Mouse (Mus musculus) kidney, embryonic 16.5 days (tissue): ENCODE measurements around the gene Mcm7. TPM values are rescaled to one million over a fixed set of nuclear protein-coding genes. Genes with fewer than 3 reads are reported as not detected.
"Not testable (repeated sequence)": the region's sequence is repeated elsewhere in the genome, so short reads cannot be mapped to it uniquely, and the experiment has no call there.

Experiments
- ATAC-seq: fragments of 200-750 bp; cut with Nextera tagmentation; 2 replicates; pipeline ENCODE4 v1.8.0; 2017; ENCODE audit warnings: moderate TSS enrichment; ENCODE audit not compliant: low FRiP score, low TSS enrichment
- H3K27ac ChIP-seq: fragments of 300-500 bp; sonication (generic); 2 replicates; pipeline ENCODE4 v1.5.1; 2014; ENCODE audit warnings: low read length
- H3K27me3 ChIP-seq: fragments of 300-500 bp; sonication (generic); 2 replicates; pipeline ENCODE4 v1.6.1; 2014; ENCODE audit warnings: low read length, control low read depth, mixed read lengths; ENCODE audit not compliant: insufficient read depth
- H3K36me3 ChIP-seq: fragments of 300-500 bp; sonication (generic); 2 replicates; pipeline ENCODE4 v1.6.1; 2014; ENCODE audit warnings: low read length, control low read depth, mixed read lengths; ENCODE audit not compliant: insufficient read depth
- H3K4me1 ChIP-seq: fragments of 300-500 bp; sonication (generic); 2 replicates; pipeline ENCODE4 v1.6.1; 2014; ENCODE audit warnings: low read length, control low read depth, mixed read lengths; ENCODE audit not compliant: insufficient read depth
- H3K4me2 ChIP-seq: fragments of 300-500 bp; sonication (generic); replicated peaks from 2 replicates; pipeline ENCODE4 v1.6.1; 2014; ENCODE audit warnings: low read depth, low read length
- H3K4me3 ChIP-seq: fragments of 300-500 bp; sonication (generic); 2 replicates; pipeline ENCODE4 v1.5.1; 2014; ENCODE audit warnings: mild to moderate bottlenecking, low read length
- H3K9ac ChIP-seq: fragments of 300-500 bp; sonication (generic); replicated peaks from 2 replicates; pipeline ENCODE4 v1.6.1; 2014; ENCODE audit warnings: low read length
- H3K9me3 ChIP-seq: fragments of 300-500 bp; sonication (generic); 2 replicates; pipeline ENCODE4 v1.6.1; 2016; ENCODE audit warnings: low read length, control low read depth
- WGBS: fragments of 180-500 bp; shearing (Covaris S2); extraction: QIAGEN DNeasy Blood & Tissue Kit; methylation state at CpG from one replicate; pipeline ENCODE4 v1.1.7; 2014; 5-methylcytosine and 5-hydroxymethylcytosine counted together
- polyA plus RNA-seq: library from polyadenylated mRNA; unstranded; fragments of >200 nt; fragmentation: Nextera tagmentation; extraction: Ambion mirVana; gene quantifications from 2 replicates; pipeline ENCODE4 v1.2.1, GENCODE M21; 2015

The Mcm7 gene
- polyA plus RNA-seq, result 223 and 230 TPM in 2 replicates

DNA sequence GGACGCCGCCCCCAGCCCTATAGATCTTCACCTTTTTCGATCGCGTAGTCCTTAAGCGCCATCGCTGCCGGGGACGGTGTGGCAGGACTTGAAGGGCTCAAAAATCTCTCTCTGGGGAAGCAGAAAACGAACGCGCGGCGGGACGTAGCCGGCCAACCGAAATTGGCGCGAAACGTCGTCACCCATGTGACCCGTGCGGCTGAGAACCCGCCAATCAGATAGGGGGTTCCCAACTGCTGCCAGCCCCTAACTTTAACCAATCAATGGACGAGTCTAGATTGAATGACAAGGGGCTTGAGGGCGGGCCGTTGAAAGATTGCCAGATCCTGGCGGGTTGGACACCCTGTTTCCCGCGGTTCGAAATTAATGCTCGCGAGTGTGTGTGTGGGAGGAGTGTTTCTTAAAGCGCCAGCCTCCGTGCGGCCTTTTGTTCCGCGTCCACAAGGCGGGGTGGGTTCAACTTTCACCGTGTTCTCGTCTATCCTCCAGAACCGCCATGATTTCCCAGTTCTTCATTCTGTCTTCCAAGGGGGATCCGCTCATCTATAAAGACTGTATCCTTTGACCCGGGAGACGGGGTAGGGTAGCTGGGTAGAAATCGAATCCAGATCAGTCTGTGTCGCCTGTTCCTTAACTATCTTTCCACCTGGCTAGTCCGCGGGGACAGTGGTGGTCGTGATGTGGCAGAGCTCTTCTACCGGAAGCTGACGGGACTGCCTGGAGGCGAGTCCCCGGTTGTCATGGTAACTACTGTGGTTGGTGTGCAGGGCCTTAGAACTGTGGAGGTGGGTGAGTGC is at the start of gene Mcm7, which contains the start of gene Ap4m1:
Gene Mcm7 (minus strand): TSS at position 728 of the 797 bp plus-strand sequence.
Gene Ap4m1 (plus strand): TSS at position 308 of the 797 bp plus-strand sequence.
- under 1% methylated on average over 54 of the region's 54 CpGs for whole genome bisulfite sequencing
- H3K36me3 ChIP-seq, result peaks cover 42% of the 10 kb centered on the region

DNA sequence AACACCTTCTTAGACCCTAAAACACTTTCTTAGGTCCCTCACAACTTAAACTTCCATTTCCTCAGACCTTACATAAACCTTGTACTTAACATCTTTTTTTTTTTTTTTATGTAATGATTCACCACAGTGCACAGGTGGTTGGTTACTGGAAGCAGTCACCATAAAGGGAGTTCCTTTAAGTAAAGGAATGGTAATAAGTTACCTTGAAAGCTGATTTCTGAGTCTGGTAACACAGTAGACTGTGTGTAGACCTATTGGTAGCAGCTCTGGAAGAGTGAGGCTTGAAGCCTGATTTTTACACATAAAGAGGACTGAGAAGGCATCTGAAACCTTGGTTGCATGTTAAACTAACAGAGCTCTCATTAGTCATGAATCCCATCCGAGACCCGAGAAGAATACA is 47.6 kb upstream of the Mcm7 start:
- peaks cover 21% of the 10 kb centered on the region for H3K9me3 ChIP-seq
- H3K4me1 ChIP-seq, result 0 out of 2 replicates have a peak, but pooled peaks cover 4% of the 10 kb centered on the region
- no peak overlapping the region for H3K4me2 ChIP-seq
- H3K4me3 ChIP-seq, result no peak overlapping the region
- H3K9ac ChIP-seq, result no peak overlapping the region
- ATAC-seq, result peak; percentile 89
- no peaks in the 10 kb centered on the region for H3K36me3 ChIP-seq
- 20% methylated on average over 2 of the region's 2 CpGs for WGBS
- H3K27ac ChIP-seq, result peak overlapping the region; percentile 79
- H3K27me3 ChIP-seq, result no peaks in the 10 kb centered on the region

More for the DNA sequence above, at the start of gene Mcm7, which contains the start of gene Ap4m1:
- Histone ChIP-seq H3K9ac (peak within 1 kb of the TSS; percentile 79), H3K27me3 (no peaks in the 10 kb centered on the region), H3K27ac (peak within 1 kb of the TSS; percentile 97), H3K4me2 (peak within 1 kb of the TSS; percentile 89), H3K9me3 (no peaks in the 10 kb centered on the region), H3K4me3 (peak within 1 kb of the TSS; percentile 83), H3K4me1 (peaks cover 11% of the 10 kb centered on the region)
- peak; percentile 95 for ATAC-seq

DNA sequence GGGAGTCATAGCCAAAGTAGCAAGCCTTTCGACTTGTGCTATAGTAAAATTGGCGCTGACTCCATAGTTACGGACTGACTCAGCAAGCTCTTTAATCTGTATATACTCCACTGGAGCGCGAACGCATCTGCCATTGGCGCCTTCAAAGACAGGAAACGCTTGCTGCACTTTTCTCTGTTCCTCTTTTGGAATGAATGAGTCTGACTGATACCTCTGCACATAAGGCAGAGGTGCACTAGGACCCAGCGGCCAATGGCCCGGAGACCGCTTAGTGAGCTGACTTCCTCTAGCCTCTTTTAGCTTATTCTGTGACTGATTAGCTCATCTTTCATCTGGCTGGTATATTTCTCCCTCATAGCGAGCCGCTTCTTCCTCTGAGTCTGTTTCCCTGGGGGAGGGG is 44.4 kb upstream of the Mcm7 start:
- H3K27me3 ChIP-seq, H3K9ac ChIP-seq, H3K4me1 ChIP-seq, H3K27ac ChIP-seq, ATAC-seq, H3K36me3 ChIP-seq, H3K4me3 ChIP-seq, H3K4me2 ChIP-seq: not testable (repeated sequence)
- 94% methylated on average over 13 of the region's 13 CpGs for WGBS
- H3K9me3 ChIP-seq, result peaks cover 21% of the 10 kb centered on the region

DNA sequence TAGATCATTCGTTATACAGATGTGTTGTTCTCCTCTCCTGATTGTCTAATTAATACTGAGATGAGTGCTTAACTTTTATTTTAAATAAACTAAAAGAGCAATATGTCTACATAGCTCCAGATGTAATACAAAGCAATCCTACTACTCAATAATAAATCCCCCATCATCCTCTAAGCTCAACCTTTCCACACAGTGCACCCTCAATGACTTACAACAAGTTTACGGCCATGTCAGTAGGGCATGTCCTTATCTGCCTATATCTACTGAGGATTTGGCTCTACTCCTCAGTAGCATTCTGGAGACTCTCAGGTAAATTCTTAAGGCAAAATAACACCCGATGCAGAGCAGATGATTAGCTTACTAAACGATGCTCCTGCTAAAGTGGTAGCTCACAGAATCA is 35.7 kb upstream of the Mcm7 start:
- no peak for ATAC-seq
- Histone ChIP-seq H3K4me3 (no peak overlapping the region), H3K9ac (no peak overlapping the region), H3K27me3 (no peaks in the 10 kb centered on the region), H3K4me2 (no peak overlapping the region), H3K36me3 (no peaks in the 10 kb centered on the region), H3K4me1 (no peaks in the 10 kb centered on the region), H3K27ac (no peak overlapping the region), H3K9me3 (peaks cover 4% of the 10 kb centered on the region)
- 82% methylated on average over 4 of the region's 4 CpGs for WGBS

DNA sequence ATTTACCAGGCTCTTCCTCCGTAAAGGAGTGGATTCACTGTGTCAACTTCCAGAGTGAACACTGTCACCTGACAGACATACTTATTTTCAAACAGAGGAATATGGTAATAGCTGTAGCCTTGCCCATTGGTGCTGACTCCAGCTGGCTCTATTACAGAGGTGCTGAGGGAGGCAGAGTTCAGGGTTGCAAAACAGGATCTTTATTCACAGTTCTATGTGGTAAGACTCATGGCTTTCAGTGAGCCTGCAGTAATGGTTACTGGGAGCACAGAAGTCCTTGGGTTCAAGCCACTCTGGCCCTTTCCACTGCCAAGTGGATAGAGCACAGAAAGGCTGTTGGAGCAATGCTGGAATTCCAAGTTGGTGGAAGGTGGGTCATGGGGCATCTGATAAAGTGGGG is 35.0 kb upstream of the Mcm7 start:
- Histone ChIP-seq H3K27me3 (no peaks in the 10 kb centered on the region), H3K4me1 (no peaks in the 10 kb centered on the region), H3K4me3 (no peak overlapping the region), H3K36me3 (no peaks in the 10 kb centered on the region), H3K9me3 (peaks cover 4% of the 10 kb centered on the region), H3K27ac (no peak overlapping the region), H3K4me2 (no peak overlapping the region), H3K9ac (no peak overlapping the region)
- ATAC-seq, result no peak
- 90% methylated on average over 1 of the region's 1 CpGs for WGBS

DNA sequence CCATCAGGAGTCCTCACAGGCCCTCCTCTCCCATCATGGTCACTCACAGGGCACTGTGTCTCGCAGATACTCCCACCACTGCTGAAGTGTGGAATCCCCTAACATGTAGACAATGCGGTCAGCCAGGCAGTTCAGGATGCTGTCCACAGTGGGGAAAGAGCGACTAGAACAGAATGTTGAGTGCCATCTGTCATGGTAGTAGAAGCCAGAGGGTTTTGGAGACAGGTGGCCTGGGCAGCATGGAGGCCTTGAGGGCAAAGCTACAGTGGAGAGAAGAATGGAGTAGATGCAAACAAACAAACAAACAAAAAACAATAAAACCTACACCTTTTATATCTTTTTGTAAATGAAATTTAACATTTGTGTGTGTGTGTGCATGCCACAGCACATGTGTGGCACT is 29.9 kb upstream of the Mcm7 start:
- WGBS, result 88% methylated on average over 3 of the region's 3 CpGs
- ATAC-seq, result no peak
- no peak overlapping the region for H3K4me3 ChIP-seq

DNA sequence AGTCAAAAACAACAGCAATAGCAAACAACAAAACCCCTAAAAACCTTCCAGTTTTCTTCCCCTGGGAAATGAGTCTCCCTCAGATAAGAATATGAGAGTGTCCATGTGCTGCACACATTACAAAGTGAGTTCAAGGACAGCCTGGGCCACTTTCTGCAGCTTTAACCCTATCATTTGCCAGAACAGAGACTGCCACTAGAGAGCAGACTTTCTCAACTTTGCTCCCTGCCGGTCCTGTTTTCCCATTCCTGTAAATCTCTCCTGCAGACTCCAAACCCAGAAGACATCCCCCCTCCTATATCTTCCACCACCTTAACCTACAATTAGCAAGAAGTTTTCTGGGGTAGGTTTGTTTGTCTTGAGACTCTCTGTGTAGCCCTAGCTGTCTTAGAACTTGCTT is 27.4 kb upstream of the Mcm7 start:
- Histone ChIP-seq H3K4me3 (no peak overlapping the region), H3K9ac (no peak overlapping the region), H3K9me3 (no peaks in the 10 kb centered on the region; the same call in 1 of the 2 replicates), H3K27me3 (no peaks in the 10 kb centered on the region), H3K4me2 (no peak overlapping the region), H3K36me3 (no peaks in the 10 kb centered on the region), H3K4me1 (peaks cover 7% of the 10 kb centered on the region; the same call in 1 of the 2 replicates), H3K27ac (no peak overlapping the region)
- ATAC-seq, result no peak
- WGBS, result 13% methylated on average over 1 of the region's 1 CpGs

More for the DNA sequence above, 29.9 kb upstream of the Mcm7 start:
- no peaks in the 10 kb centered on the region for H3K4me1 ChIP-seq
- H3K27me3 ChIP-seq, result no peaks in the 10 kb centered on the region
- H3K27ac ChIP-seq, result no peak overlapping the region
- peaks cover 4% of the 10 kb centered on the region for H3K9me3 ChIP-seq
- H3K4me2 ChIP-seq, result no peak overlapping the region
- no peak overlapping the region for H3K9ac ChIP-seq
- no peaks in the 10 kb centered on the region for H3K36me3 ChIP-seq

DNA sequence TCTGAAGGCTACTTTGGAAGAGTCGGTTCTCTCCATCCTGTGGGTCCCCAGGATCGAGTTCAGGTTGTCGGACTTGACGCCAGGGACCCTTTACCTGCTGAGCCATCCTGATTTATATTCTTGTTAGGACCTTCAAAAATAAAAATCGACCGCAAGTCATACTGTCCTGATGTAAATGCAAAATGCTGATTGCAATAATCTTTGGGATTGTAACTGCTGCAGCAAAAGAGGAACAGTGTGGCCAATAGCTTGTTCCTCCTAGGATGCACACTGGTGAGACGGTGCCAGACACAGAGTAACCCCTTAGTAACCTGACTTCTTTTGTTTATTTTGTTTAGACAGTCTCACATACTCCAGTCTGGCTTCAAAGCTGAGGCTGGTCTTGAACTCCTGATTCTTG is 23.2 kb upstream of the Mcm7 start:
- Histone ChIP-seq H3K4me3 (peak overlapping the region; percentile 77), H3K27me3 (no peaks in the 10 kb centered on the region), H3K36me3 (peaks cover 11% of the 10 kb centered on the region), H3K4me2 (peak overlapping the region; percentile 97), H3K9ac (0 out of 2 replicates have a peak overlapping the region, but pooled peaks have one; percentile 88), H3K27ac (no peak overlapping the region), H3K4me1 (peaks cover 13% of the 10 kb centered on the region; the same call in 1 of the 2 replicates), H3K9me3 (no peaks in the 10 kb centered on the region)
- no peak for ATAC-seq
- WGBS, result 59% methylated on average over 7 of the region's 7 CpGs

DNA sequence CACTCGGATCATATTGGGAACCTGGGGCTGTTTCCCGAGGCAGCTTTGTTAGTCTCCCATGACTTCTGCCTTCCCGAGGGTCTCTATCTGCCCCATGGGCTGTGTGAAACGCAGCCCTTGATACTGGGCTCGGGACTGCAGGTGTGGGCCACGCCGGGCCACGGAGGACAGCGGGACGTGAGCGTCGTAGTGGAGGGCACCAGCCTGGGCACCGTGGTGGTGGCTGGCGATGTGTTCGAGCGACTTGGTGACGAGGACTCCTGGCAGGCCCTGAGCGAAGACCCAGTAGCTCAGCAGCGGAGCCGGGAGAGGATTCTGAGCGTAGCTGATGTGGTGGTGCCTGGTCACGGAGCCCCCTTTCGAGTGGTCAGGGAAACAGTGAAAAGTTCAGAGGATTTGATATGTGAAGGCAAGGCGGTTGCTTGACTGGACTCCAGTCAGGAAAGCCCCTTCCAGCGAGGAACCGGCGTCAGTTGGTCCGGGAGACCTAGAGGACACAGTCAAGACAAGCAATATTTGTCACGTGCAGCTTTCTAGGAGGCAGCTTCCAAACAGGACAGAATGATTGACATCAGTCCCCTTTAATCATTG is 22.6 kb upstream of the Mcm7 start:
- peak; percentile 68 for ATAC-seq
- Histone ChIP-seq H3K4me3 (peak overlapping the region; percentile 77), H3K27me3 (no peaks in the 10 kb centered on the region), H3K36me3 (peaks cover 11% of the 10 kb centered on the region), H3K9me3 (no peaks in the 10 kb centered on the region), H3K9ac (peak overlapping the region; percentile 88), H3K4me1 (peaks cover 13% of the 10 kb centered on the region; the same call in 1 of the 2 replicates), H3K27ac (peak overlapping the region; percentile 90), H3K4me2 (peak overlapping the region; percentile 97)
- under 1% methylated on average over 28 of the region's 29 CpGs for WGBS
